Mouse (Mus musculus) heart, adult 11 months (tissue): ENCODE results near the gene Gdf7.

Experiments
- DNase-seq: peaks from one replicate; pipeline ENCODE4 v3.0.0; 2022

Gdf7 gene

GRCm38 (mm10) chr12:8296154-8296553 lies 5.6 kb downstream of the Gdf7 start:
- no peak for DNase-seq

- peak; percentile 91 for DNase-seq
Observed at GRCm38 (mm10) chr12:8295307-8295913, 6.3 kb downstream of the Gdf7 start.

- peak; percentile 88 for DNase-seq
Observed at GRCm38 (mm10) chr12:8291157-8291853, 10.4 kb downstream of the Gdf7 start.

- DNase-seq, result peak; percentile 83
Observed at GRCm38 (mm10) chr12:8289499-8289898, 12.3 kb downstream of the Gdf7 start.

GRCm38 (mm10) chr12:8289099-8289498 lies 12.7 kb downstream of the Gdf7 start:
- no peak for DNase-seq

GRCm38 (mm10) chr12:8287970-8288369 lies 13.8 kb downstream of the Gdf7 start:
- peak; percentile 61 for DNase-seq

- DNase-seq, result peak; percentile 90
Observed at GRCm38 (mm10) chr12:8281225-8282017, 20.3 kb downstream of the Gdf7 start.

GRCm38 (mm10) chr12:8275424-8275823 lies 26.3 kb downstream of the Gdf7 start:
- DNase-seq, result peak; percentile 54

GRCm38 (mm10) chr12:8273471-8274171 lies 28.1 kb downstream of the Gdf7 start:
- DNase-seq, result peak; percentile 85

- DNase-seq, result peak; percentile 92
Observed at GRCm38 (mm10) chr12:8271405-8271804, 30.3 kb downstream of the Gdf7 start.

- peak; percentile 48 for DNase-seq
Observed at GRCm38 (mm10) chr12:8269627-8270026, 32.1 kb downstream of the Gdf7 start.

GRCm38 (mm10) chr12:8266311-8266710 lies 35.4 kb downstream of the Gdf7 start:
- DNase-seq, result no peak

- DNase-seq, result no peak
Observed at GRCm38 (mm10) chr12:8260297-8260696, 41.5 kb downstream of the Gdf7 start.
